Mouse (Mus musculus): ENCODE measurements around the gene Igsf9b. TPM values are rescaled to one million over a fixed set of nuclear protein-coding genes. Genes with fewer than 3 reads are reported as not detected.
A peak's percentile ranks its signal among the peaks of the same experiment; 100 is the strongest.

Igsf9b gene
- polyA plus RNA-seq, 1 experiment = 25.7 TPM

DNA sequence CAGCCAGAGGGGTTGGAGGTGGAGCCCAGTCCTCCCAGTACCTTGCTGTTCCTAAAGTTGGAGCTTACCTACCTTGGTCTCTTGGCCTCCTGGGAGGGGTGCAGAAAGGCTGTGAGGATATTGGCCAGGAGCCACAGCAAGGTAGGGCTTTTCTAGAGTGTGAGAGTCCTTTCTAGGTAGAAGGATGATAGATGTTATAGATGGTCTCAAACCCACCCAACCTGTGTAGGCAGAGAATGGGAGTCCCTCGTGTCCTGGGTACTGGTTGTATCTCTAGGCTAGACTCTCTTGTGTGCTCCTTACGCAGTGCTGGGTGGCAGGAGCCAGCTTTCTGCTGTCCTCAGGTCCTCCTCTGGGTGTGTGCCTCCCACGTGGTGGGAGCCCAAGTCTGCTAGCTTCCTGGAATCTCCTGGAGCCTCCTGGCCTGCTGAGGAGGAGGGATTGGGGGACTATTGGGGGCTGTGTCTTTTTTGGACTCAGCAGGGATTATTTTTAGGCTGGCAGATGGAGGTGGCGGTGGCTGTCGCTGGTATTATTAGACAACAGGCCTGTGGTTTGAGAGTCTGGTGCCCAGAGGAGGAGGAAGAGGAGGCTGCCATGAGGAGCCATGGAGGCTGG, 5.6 kb downstream of the Igsf9b start:
- 13% methylated on average over 5 of the region's 5 CpGs for WGBS
- Histone ChIP-seq H3K27me3 (ENCODE audit: control insufficient read depth, insufficient read depth, low read length) (no peaks in the 10 kb centered on the region), H3K4me1 (ENCODE audit: control insufficient read depth, insufficient read depth, low read length) (peaks cover 52% of the 10 kb centered on the region), H3K27ac (ENCODE audit: insufficient read depth, low read length) (peak overlapping the region; percentile 90), H3K4me3 (replicated peaks; ENCODE audit: insufficient read depth, low read depth, low read length) (peak overlapping the region; percentile 61)
- no peak for TF ChIP-seq POLR2A (IDR thresholded peaks at IDR 0.05; ENCODE audit: borderline replicate concordance, insufficient read depth, low read length)
- no peak for TF ChIP-seq CTCF (IDR thresholded peaks at IDR 0.05; ENCODE audit: borderline replicate concordance, insufficient read depth, low read depth, low read length)
- DNase-seq = peak; percentile 54 to 67

- Histone ChIP-seq H3K27me3 (ENCODE audit: control insufficient read depth, insufficient read depth, low read length) (no peaks in the 10 kb centered on the region), H3K27ac (ENCODE audit: insufficient read depth, low read length) (peak overlapping the region; percentile 90), H3K4me3 (replicated peaks; ENCODE audit: insufficient read depth, low read depth, low read length) (peak overlapping the region; percentile 11), H3K4me1 (ENCODE audit: control insufficient read depth, insufficient read depth, low read length) (peaks cover 61% of the 10 kb centered on the region)
- DNase-seq = peak; percentile 76 to 87
- WGBS = 11% methylated on average over 3 of the region's 3 CpGs
- TF ChIP-seq POLR2A (IDR thresholded peaks at IDR 0.05; ENCODE audit: borderline replicate concordance, insufficient read depth, low read length) (no peak), CTCF (IDR thresholded peaks at IDR 0.05; ENCODE audit: borderline replicate concordance, insufficient read depth, low read depth, low read length) (no peak)
These were observed 6.5 kb downstream of the Igsf9b start for GRCm38 (mm10) chr9:27305502-27305901.

- H3K4me1 ChIP-seq (ENCODE audit: control insufficient read depth, insufficient read depth, low read length) = peaks cover 62% of the 10 kb centered on the region
- peak; percentile 40 to 50 for DNase-seq
- 9% methylated on average over 4 of the region's 4 CpGs for WGBS
- no peak overlapping the region for H3K4me3 ChIP-seq (replicated peaks; ENCODE audit: insufficient read depth, low read depth, low read length)
- no peaks in the 10 kb centered on the region for H3K27me3 ChIP-seq (ENCODE audit: control insufficient read depth, insufficient read depth, low read length)
- peak overlapping the region; percentile 73 for H3K27ac ChIP-seq (ENCODE audit: insufficient read depth, low read length)
- TF ChIP-seq POLR2A (IDR thresholded peaks at IDR 0.05; ENCODE audit: borderline replicate concordance, insufficient read depth, low read length) (no peak), CTCF (IDR thresholded peaks at IDR 0.05; ENCODE audit: borderline replicate concordance, insufficient read depth, low read depth, low read length) (no peak)
These were observed 7.6 kb downstream of the Igsf9b start for GRCm38 (mm10) chr9:27306642-27307041.

DNA sequence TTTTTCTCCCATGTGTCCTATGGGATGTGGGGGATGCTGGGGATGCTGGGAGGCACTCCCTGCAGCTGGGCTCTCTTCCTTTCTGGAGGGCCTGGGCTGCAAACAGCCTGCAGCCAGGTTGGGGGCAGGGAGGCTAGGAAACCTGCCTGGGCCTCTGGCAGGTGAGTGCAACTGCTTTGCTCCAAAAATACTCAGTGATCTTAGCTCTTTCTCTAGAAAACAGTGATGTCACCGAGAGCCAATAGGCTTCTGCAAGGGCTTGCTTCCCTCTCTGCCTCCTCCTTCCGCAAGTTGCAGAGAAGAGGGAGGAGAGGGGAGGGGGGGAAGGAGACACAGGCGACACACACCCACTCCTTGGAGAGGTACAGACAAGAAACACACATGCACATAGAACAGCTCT, 8.3 kb downstream of the Igsf9b start:
- H3K27me3 ChIP-seq (ENCODE audit: control insufficient read depth, insufficient read depth, low read length) = no peaks in the 10 kb centered on the region
- TF ChIP-seq CTCF (IDR thresholded peaks at IDR 0.05; ENCODE audit: borderline replicate concordance, insufficient read depth, low read depth, low read length) (no peak), POLR2A (IDR thresholded peaks at IDR 0.05; ENCODE audit: borderline replicate concordance, insufficient read depth, low read length) (peak; percentile 26; the same call in 1 of the 2 replicates)
- peak overlapping the region; percentile 24 for H3K4me3 ChIP-seq (replicated peaks; ENCODE audit: insufficient read depth, low read depth, low read length)
- DNase-seq = peak; percentile 73 to 86
- H3K4me1 ChIP-seq (ENCODE audit: control insufficient read depth, insufficient read depth, low read length) = peaks cover 61% of the 10 kb centered on the region
- WGBS = 0% methylated on average over 3 of the region's 3 CpGs
- peak overlapping the region; percentile 73 for H3K27ac ChIP-seq (ENCODE audit: insufficient read depth, low read length)

DNA sequence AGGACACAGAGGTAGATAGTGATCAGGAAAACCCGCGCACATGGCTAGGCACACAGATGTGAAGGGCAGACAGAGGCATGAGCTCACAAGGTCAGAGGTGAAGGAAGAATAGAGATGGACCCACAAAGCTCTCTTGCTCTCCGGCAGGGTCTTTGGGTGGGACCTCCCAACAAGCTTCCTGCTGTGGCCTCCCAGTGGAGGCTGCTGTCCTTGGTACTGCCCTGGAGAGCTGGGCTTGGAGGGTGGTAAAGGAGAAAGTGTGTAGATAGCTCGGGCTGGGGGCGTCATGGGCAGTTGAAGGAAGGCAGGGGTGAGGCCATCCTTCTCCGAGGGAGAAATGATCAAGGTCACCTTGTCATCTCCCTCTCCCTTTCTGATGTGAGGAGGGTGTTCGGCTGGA, 9.0 kb downstream of the Igsf9b start:
- Histone ChIP-seq H3K27me3 (ENCODE audit: control insufficient read depth, insufficient read depth, low read length) (no peaks in the 10 kb centered on the region), H3K27ac (ENCODE audit: insufficient read depth, low read length) (peak overlapping the region; percentile 73), H3K4me3 (replicated peaks; ENCODE audit: insufficient read depth, low read depth, low read length) (no peak overlapping the region), H3K4me1 (ENCODE audit: control insufficient read depth, insufficient read depth, low read length) (peaks cover 63% of the 10 kb centered on the region)
- WGBS = 48% methylated on average over 7 of the region's 7 CpGs
- TF ChIP-seq CTCF (IDR thresholded peaks at IDR 0.05; ENCODE audit: borderline replicate concordance, insufficient read depth, low read depth, low read length) (no peak), POLR2A (IDR thresholded peaks at IDR 0.05; ENCODE audit: borderline replicate concordance, insufficient read depth, low read length) (no peak)
- DNase-seq = peak; percentile 29 to 37

- TF ChIP-seq CTCF (IDR thresholded peaks at IDR 0.05; ENCODE audit: borderline replicate concordance, insufficient read depth, low read depth, low read length) (no peak), POLR2A (IDR thresholded peaks at IDR 0.05; ENCODE audit: borderline replicate concordance, insufficient read depth, low read length) (no peak)
- peaks cover 65% of the 10 kb centered on the region for H3K4me1 ChIP-seq (ENCODE audit: control insufficient read depth, insufficient read depth, low read length)
- H3K27me3 ChIP-seq (ENCODE audit: control insufficient read depth, insufficient read depth, low read length) = no peaks in the 10 kb centered on the region
- H3K4me3 ChIP-seq (replicated peaks; ENCODE audit: insufficient read depth, low read depth, low read length) = peak overlapping the region; percentile 9
- WGBS = 11% methylated on average over 6 of the region's 6 CpGs
- peak overlapping the region; percentile 73 for H3K27ac ChIP-seq (ENCODE audit: insufficient read depth, low read length)
- DNase-seq = peak in 1 of 2 experiments; percentile 55
These were observed 9.6 kb downstream of the Igsf9b start for GRCm38 (mm10) chr9:27308561-27308960.

- Histone ChIP-seq H3K27ac (ENCODE audit: insufficient read depth, low read length) (no peak overlapping the region), H3K4me1 (ENCODE audit: control insufficient read depth, insufficient read depth, low read length) (peaks cover 56% of the 10 kb centered on the region), H3K4me3 (replicated peaks; ENCODE audit: insufficient read depth, low read depth, low read length) (no peak overlapping the region), H3K27me3 (ENCODE audit: control insufficient read depth, insufficient read depth, low read length) (no peaks in the 10 kb centered on the region)
- 6% methylated on average over 4 of the region's 4 CpGs for WGBS
- TF ChIP-seq CTCF (IDR thresholded peaks at IDR 0.05; ENCODE audit: borderline replicate concordance, insufficient read depth, low read depth, low read length) (no peak), POLR2A (IDR thresholded peaks at IDR 0.05; ENCODE audit: borderline replicate concordance, insufficient read depth, low read length) (no peak)
- DNase-seq = peak; percentile 45 to 74
These were observed 11.0 kb downstream of the Igsf9b start for GRCm38 (mm10) chr9:27310005-27310404.

DNA sequence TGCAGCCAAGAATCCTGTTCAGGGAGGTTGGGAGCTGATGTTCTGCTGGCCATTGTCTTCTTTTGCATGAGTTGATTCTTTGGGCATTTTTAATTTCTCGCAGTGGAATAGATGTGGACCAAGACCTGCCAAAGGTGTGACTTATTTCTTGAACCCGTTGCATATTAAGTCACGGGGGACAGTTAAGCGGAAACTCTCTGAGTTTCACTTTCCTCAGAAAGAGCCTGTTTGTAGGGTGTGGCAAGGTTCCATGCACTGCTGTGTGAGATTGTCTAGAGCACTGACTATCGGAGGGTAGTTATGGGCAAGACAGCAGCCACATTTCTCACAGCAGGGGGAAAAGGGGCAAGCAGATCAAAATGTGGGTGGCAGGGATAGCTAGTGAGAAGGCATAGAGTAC, 14.4 kb downstream of the Igsf9b start:
- no peak overlapping the region for H3K27ac ChIP-seq (ENCODE audit: insufficient read depth, low read length)
- DNase-seq = peak in 1 of 2 experiments; percentile 5
- H3K4me1 ChIP-seq (ENCODE audit: control insufficient read depth, insufficient read depth, low read length) = peaks cover 41% of the 10 kb centered on the region
- TF ChIP-seq CTCF (IDR thresholded peaks at IDR 0.05; ENCODE audit: borderline replicate concordance, insufficient read depth, low read depth, low read length) (no peak), POLR2A (IDR thresholded peaks at IDR 0.05; ENCODE audit: borderline replicate concordance, insufficient read depth, low read length) (no peak)
- WGBS = 72% methylated on average over 5 of the region's 5 CpGs
- H3K4me3 ChIP-seq (replicated peaks; ENCODE audit: insufficient read depth, low read depth, low read length) = no peak overlapping the region
- H3K27me3 ChIP-seq (ENCODE audit: control insufficient read depth, insufficient read depth, low read length) = no peaks in the 10 kb centered on the region
